Mouse (Mus musculus) spleen, adult 2 months (tissue): ENCODE data around the gene Tlx1.

Experiments used
- CTCF ChIP-seq: fragments of 200-500 bp; IDR thresholded peaks from 2 replicates; pipeline ENCODE4 v1.5.1; 2011; ENCODE audit warnings: mild to moderate bottlenecking, inconsistent platforms; ENCODE audit not compliant: insufficient read depth, insufficient read length, insufficient replicate concordance; ENCODE audit errors: extremely low read depth
- POLR2A ChIP-seq: fragments of 200-500 bp; IDR thresholded peaks from 2 replicates; pipeline ENCODE4 v1.6.1; 2011; ENCODE audit warnings: low read depth, low read length, inconsistent platforms

DNA sequence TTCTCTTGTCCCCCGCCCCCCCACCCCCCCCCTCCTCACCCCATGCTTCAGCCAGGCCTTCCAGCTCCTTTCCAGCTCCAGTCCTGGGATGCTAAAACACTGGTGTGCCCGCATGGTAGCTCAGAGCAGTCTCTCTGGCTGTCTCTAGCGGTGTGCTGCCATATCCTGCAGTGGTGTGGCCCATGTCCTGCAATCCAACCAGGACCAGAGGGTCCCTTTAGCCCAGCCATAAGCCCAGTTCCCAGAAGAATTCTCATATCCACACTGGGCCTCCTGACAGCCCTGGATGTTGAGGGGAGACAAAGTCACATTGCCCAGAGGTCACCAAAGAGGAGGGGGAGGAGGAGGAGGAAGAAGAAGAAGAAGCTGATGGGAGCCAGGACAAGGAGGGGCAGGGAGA lies 35.7 kb upstream of the Tlx1 start:
- TF ChIP-seq CTCF (no peak), POLR2A (no peak)
